Mouse (Mus musculus) central nervous system, embryonic 14 days (tissue): ENCODE data around the gene Nog. TPM values are rescaled to one million over a fixed set of nuclear protein-coding genes. Genes with fewer than 3 reads are reported as not detected.

Experiments
- polyA plus RNA-seq: library from polyadenylated mRNA; depleted of rRNA; stranded (reverse); fragments of >200 nt; gene quantifications from 2 replicates; pipeline ENCODE4 v1.2.3, GENCODE M21; 2012; rRNA removed

Nog gene
- polyA plus RNA-seq, result 8.3 and 9.5 TPM in 2 replicates

DNA sequence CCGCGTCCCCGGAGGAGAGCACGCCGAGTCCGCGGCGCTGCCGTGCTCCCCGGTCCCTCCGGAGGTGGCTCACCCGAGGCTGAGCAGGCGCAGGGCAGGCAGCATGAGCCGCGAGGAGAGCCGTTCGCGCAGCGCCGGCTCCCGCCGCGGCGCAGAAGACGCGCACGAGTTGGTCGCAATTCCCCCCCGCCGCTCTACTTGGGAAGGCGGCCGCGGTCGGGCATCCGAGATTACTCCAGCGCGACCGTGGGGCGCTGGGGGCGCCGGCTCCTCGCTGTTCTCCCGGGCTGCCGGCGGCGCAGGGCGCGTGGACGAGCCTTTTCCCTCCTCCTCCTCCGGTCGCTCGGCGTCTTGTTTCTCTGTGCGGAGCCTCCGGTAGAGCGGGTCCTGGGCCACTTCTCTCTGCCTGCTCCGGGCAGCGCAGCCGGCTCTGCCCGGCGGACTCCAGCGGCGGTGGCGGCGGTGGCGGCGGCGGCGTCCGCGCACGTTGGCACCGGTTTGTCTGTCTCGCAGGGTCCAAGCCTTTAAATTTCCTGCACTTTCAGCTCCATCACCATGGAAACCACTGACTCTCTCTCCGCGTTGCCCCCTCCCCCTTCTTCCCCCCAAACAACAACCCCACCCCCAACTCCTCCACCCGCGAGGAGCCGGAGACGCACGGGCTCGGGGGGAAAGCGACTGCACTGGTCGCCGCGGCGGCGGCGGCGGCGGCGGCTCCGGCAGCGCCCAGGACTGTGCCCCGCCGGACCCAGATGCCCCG is at the start of gene Nog:
Gene Nog, minus strand, starts transcription at position 277 of the 760 bp plus-strand sequence.

Other genes with a start within 250 kb of the Nog start
- gene Dgke, start 235.5 kb downstream of the Nog start, polyA plus RNA-seq, result 16.0 and 16.7 TPM in 2 replicates
- gene Gm525, start 228.5 kb downstream of the Nog start, polyA plus RNA-seq, result 0.15 and 0.64 TPM in 2 replicates